Mouse (Mus musculus) bone marrow macrophage, adult 2 months (primary cell): ENCODE results near the gene Rhox12. TPM values are rescaled to one million over a fixed set of nuclear protein-coding genes. Genes with fewer than 3 reads are reported as not detected.

Experiments
- H3K27ac ChIP-seq: 2 replicates; pipeline ENCODE4 v1.5.1; 2012; ENCODE audit warnings: low read depth, low read length; ENCODE audit not compliant: insufficient read depth
- H3K4me1 ChIP-seq: 2 replicates; pipeline ENCODE4 v1.6.1; 2012; ENCODE audit warnings: low read length; ENCODE audit not compliant: control insufficient read depth, insufficient read depth
- H3K4me3 ChIP-seq: 2 replicates; pipeline ENCODE4 v1.5.1; 2012; ENCODE audit warnings: mild to moderate bottlenecking, low read length, moderate library complexity; ENCODE audit not compliant: insufficient read depth
- CTCF ChIP-seq: IDR thresholded peaks from 2 replicates; pipeline ENCODE4 v1.5.1; 2012; ENCODE audit warnings: low read depth, mild to moderate bottlenecking, low read length, moderate library complexity
- POLR2A ChIP-seq: IDR thresholded peaks from 2 replicates; pipeline ENCODE4 v1.6.1; 2012; ENCODE audit warnings: mild to moderate bottlenecking, low read depth, low read length, borderline replicate concordance
- polyA plus RNA-seq: library from polyadenylated mRNA; stranded (reverse); fragments of >200 nt; gene quantifications from 2 replicates; pipeline ENCODE4 v1.2.4, GENCODE M21; 2012; ENCODE audit not compliant: missing spikeins, insufficient read depth, insufficient read length

Rhox12 gene
- polyA plus RNA-seq = not detected in 2 replicates

DNA sequence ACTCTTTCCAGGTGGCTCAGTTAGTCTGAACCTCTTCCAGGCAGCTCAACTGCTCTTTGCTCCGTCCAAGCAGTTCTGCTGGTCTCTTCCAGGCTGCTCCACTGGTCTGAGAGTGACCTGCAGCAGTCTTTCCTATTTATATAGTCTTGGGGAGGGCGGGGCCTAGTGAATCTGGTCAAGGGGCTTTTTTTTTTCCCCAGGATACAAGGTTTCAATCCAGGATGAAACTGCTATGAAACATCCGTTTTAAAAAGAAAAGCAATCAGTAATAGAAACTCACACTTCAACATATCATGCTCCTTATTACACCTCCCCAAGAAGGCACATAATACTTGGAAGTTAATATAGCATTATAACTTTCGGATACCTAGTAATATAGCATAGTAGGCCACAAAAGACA, at the start of gene Rhox12:
Gene Rhox12 (minus strand): TSS at position 101 of the 400 bp plus-strand sequence.
- Histone ChIP-seq H3K4me1 (no peaks in the 10 kb centered on the region), H3K4me3 (no peak within 1 kb of the TSS), H3K27ac (no peak within 1 kb of the TSS)
- TF ChIP-seq CTCF = no peak
- TF ChIP-seq POLR2A = no peak

GRCm38 (mm10) chrX:38159097-38159496, 48.4 kb upstream of the Rhox12 start:
- Histone ChIP-seq H3K4me1 (no peaks in the 10 kb centered on the region), H3K4me3 (no peak overlapping the region), H3K27ac (no peak overlapping the region)
- TF ChIP-seq CTCF (no peak), POLR2A (no peak)

GRCm38 (mm10) chrX:38121478-38121877, 10.8 kb upstream of the Rhox12 start:
- no peak overlapping the region for H3K27ac ChIP-seq
- H3K4me1 ChIP-seq = no peaks in the 10 kb centered on the region
- TF ChIP-seq CTCF (no peak), POLR2A (no peak)
- H3K4me3 ChIP-seq = no peak overlapping the region

DNA sequence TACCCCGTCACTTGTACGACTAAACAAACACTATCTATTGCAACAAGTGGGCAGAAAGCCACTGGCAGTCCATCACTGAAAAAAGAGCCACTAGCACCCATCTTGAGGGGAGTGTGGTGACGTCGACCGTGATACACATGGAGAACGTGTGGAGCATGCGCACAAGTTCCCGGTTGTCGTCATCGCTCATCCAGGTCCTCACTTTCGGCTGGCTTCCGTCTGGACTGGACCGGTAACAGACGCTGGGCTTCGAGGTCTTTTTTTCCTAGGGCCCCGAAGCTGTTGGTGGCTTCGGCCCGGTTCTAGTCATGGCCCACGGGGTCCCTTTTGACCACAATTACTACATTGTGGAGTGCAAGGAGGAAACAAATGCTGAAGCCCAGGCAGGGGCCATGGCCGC, 10.3 kb upstream of the Rhox12 start, which contains the start of gene Rhox13:
Gene Rhox13 (plus strand): TSS at position 238 of the 400 bp plus-strand sequence.
- H3K27ac ChIP-seq = no peak within 1 kb of the TSS
- no peaks in the 10 kb centered on the region for H3K4me1 ChIP-seq
- no peak for TF ChIP-seq CTCF
- no peak for TF ChIP-seq POLR2A
- no peak within 1 kb of the TSS for H3K4me3 ChIP-seq

GRCm38 (mm10) chrX:38085041-38085440, 25.7 kb downstream of the Rhox12 start, which contains the start of gene Rhox11:
Rhox11 (minus strand) TSS chrX:38085141.
- H3K4me3 ChIP-seq = no peak within 1 kb of the TSS
- H3K27ac ChIP-seq = no peak within 1 kb of the TSS
- H3K4me1 ChIP-seq = no peaks in the 10 kb centered on the region
- no peak for TF ChIP-seq POLR2A
- TF ChIP-seq CTCF = no peak

GRCm38 (mm10) chrX:38084226-38084625, 26.5 kb downstream of the Rhox12 start:
- Histone ChIP-seq H3K27ac (no peak overlapping the region), H3K4me1 (no peaks in the 10 kb centered on the region), H3K4me3 (no peak overlapping the region)
- TF ChIP-seq POLR2A (no peak), CTCF (peak; percentile 51; the same call in 1 of the 2 replicates)

DNA sequence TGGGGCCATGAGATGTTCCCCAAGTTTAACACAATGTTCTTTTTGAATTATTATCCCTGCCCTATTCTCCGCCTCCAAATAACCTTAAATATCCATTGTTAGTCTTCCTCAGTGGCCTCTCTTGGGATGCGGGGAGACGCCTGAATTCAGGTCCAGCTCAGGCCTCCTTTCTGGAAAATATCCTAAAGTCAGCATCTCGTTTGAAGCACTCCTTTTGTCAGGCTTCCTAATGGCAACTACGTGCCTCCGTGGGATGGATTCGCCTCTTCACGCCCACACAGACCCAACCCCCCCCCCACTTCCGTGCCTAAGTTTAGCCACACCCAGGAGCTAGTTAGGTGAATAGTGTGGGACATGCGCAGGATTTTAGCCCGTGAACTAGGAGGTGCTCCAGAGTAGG, 44.5 kb downstream of the Rhox12 start, which contains the start of gene Rhox10:
Gene Rhox10 (plus strand): TSS at position 301 of the 400 bp plus-strand sequence.
- Histone ChIP-seq H3K27ac (no peak within 1 kb of the TSS), H3K4me1 (no peaks in the 10 kb centered on the region), H3K4me3 (no peak within 1 kb of the TSS)
- no peak for TF ChIP-seq CTCF
- TF ChIP-seq POLR2A = no peak

DNA sequence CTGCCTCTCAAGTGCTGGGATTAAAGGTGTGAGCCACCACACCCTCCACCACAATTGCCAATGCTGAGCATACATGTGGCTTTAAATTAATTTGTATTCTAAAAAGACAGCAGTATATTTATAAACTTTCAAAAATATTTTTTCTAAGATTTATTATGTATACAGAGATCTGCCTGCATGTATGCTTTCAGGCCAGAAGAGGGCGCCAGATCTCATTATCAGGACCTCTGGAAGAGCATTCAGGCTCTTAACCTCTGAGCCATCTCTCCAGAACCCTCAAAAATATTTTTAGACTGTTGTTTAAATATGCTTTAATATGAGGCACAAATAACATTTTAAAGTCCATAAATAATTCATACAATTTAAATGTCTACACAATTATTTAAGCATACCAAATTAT, 49.2 kb downstream of the Rhox12 start:
- Histone ChIP-seq H3K4me1 (no peaks in the 10 kb centered on the region), H3K4me3 (no peak overlapping the region), H3K27ac (no peak overlapping the region)
- TF ChIP-seq CTCF (no peak), POLR2A (no peak)

Other genes starting within 250 kb of the Rhox12 start
- not detected in 2 replicates for gene Rhox8, start 232.0 kb downstream of the Rhox12 start, polyA plus RNA-seq
- not detected in 2 replicates for gene Rhox7b, start 213.7 kb downstream of the Rhox12 start, polyA plus RNA-seq
- not detected in 2 replicates for gene Rhox9, start 209.1 kb downstream of the Rhox12 start, polyA plus RNA-seq
- not detected in 2 replicates for gene Btg1-ps1, start 92.1 kb downstream of the Rhox12 start, polyA plus RNA-seq
- not detected in 2 replicates for gene Btg1-ps2, start 67.8 kb downstream of the Rhox12 start, polyA plus RNA-seq
- gene Rhox10, start 44.4 kb downstream of the Rhox12 start, polyA plus RNA-seq = not detected in 2 replicates
- gene Rhox11, start 25.8 kb downstream of the Rhox12 start, polyA plus RNA-seq = not detected in 2 replicates
- not detected in 2 replicates for gene Rhox13, start 10.3 kb upstream of the Rhox12 start, polyA plus RNA-seq
- gene Zbtb33, start 78.9 kb upstream of the Rhox12 start, polyA plus RNA-seq = 13.2 and 18.0 TPM in 2 replicates
- gene Tmem255a, start 141.5 kb upstream of the Rhox12 start, polyA plus RNA-seq = not detected in 2 replicates
- not detected in 2 replicates for gene Atp1b4, start 205.3 kb upstream of the Rhox12 start, polyA plus RNA-seq